Mouse (Mus musculus): ENCODE measurements around the gene Rnf141.

The Rnf141 gene

DNA sequence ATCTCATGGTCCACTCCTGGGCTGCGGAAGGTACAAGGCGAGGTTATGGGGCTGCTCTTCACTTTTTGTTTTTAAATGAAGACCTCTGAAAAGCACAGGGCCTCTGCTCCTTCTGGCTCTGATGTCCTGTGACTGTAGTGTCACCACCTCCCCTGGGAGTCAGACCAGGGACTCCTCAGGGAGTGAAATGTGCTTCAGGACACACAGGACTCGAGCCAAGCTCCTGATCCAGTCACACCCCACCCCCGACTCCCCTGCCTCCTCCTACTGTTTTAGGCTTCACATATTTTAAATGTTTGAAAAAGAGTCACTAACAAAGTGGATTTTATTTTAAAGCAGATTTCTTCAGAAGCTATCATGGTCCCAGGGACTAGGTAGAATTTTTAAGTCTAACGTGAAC lies 32.7 kb downstream of the Rnf141 start:
- no peaks in the 10 kb centered on the region for H3K27me3 ChIP-seq (ENCODE audit: insufficient read depth, low read length)
- no peak overlapping the region for H3K4me3 ChIP-seq (replicated peaks; ENCODE audit: low read length)
- no peak for TF ChIP-seq POU5F1 (IDR thresholded peaks at IDR 0.05; ENCODE audit: borderline replicate concordance, low read length)
- TF ChIP-seq CTCF (conservative IDR thresholded peaks at IDR 0.05; ENCODE audit: low read length): no peak
- no peak for TF ChIP-seq NANOG (IDR thresholded peaks at IDR 0.05; ENCODE audit: borderline replicate concordance, low read length)
- peaks cover 37% of the 10 kb centered on the region for H3K36me3 ChIP-seq (ENCODE audit: insufficient read depth, low read length)
- H3K4me1 ChIP-seq (replicated peaks; ENCODE audit: low read depth, low read length): peaks cover 17% of the 10 kb centered on the region; the same call in 1 of the 2 replicates
- H3K9me3 ChIP-seq (ENCODE audit: low read length): no peaks in the 10 kb centered on the region

DNA sequence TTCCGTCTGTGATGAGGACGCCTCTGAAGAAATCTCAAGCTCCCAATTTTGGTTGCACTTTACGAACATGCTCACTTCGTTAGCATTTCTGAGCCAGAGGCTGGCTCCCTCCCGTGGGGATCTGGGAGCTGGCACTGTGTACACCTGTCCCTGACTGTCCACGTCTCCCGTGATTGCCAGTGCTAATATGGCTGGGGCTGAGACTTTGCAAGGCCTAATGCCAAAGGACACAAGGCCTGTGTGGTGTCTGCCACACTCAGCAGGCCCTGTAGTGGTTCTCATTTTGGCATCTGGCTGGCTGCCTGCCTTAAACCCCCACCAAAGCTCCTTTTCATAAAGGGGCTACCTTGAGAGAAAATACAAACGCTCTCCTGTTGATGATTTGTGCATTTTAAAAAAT lies 33.3 kb downstream of the Rnf141 start:
- Histone ChIP-seq H3K36me3 (ENCODE audit: insufficient read depth, low read length) (peaks cover 37% of the 10 kb centered on the region), H3K9me3 (ENCODE audit: low read length) (no peaks in the 10 kb centered on the region), H3K4me3 (replicated peaks; ENCODE audit: low read length) (no peak overlapping the region), H3K4me1 (replicated peaks; ENCODE audit: low read depth, low read length) (peaks cover 17% of the 10 kb centered on the region; the same call in 1 of the 2 replicates), H3K27me3 (ENCODE audit: insufficient read depth, low read length) (no peaks in the 10 kb centered on the region)
- TF ChIP-seq POU5F1 (IDR thresholded peaks at IDR 0.05; ENCODE audit: borderline replicate concordance, low read length) (no peak), NANOG (IDR thresholded peaks at IDR 0.05; ENCODE audit: borderline replicate concordance, low read length) (no peak), CTCF (conservative IDR thresholded peaks at IDR 0.05; ENCODE audit: low read length) (no peak)

DNA sequence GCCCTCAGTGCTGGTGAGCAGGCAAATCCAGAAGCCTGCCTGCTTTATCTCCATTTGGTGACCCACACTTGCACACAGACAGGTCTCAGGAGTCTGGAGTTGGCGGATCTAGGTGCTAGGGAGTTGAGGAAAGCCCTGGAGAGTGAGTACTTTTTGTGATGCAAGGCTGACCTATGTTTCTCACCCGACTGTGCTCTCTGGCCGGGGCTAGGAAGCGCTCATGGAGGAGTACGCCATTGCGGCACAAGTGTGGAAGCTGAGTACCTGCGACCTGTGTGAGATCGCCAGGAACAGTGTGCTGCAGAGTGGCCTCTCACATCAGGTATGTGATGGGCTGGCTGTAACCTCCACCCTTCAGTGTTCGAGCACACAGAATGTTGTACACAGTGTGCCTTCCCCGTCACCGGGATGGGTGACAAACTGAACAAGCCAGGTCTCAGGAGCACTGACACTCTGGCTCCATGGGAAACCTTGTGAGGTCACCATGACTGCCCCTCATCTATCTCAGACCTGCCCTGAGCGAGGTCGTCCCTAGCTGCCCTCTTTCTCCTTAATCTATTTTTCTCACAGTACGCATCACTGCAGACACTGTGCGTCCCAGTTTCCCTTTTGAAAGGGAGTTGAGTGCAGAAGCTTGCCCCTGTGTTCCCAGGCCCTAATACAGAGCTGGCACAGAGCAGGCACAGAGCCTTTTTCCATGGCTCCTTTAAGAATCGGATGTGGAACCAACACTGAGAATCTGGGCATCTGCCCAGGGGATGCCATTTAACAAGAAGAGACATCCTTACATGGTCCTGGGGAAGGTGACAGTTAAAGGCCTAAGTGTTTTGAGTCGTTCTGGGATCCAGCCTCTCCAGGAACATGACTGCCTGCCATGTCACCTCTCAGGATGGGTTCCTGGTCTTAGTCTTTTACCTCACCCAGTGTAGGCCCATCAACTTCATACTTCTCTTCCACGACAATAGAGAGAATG lies 34.4 kb downstream of the Rnf141 start:
- H3K4me3 ChIP-seq (replicated peaks; ENCODE audit: low read length): peak overlapping the region; percentile 8; the same call in 1 of the 2 replicates
- TF ChIP-seq NANOG (IDR thresholded peaks at IDR 0.05; ENCODE audit: borderline replicate concordance, low read length): no peak
- TF ChIP-seq CTCF (conservative IDR thresholded peaks at IDR 0.05; ENCODE audit: low read length): no peak
- no peak for TF ChIP-seq POU5F1 (IDR thresholded peaks at IDR 0.05; ENCODE audit: borderline replicate concordance, low read length)
- no peaks in the 10 kb centered on the region for H3K9me3 ChIP-seq (ENCODE audit: low read length)
- H3K4me1 ChIP-seq (replicated peaks; ENCODE audit: low read depth, low read length): peaks cover 17% of the 10 kb centered on the region; the same call in 1 of the 2 replicates
- H3K27me3 ChIP-seq (ENCODE audit: insufficient read depth, low read length): no peaks in the 10 kb centered on the region
- H3K36me3 ChIP-seq (ENCODE audit: insufficient read depth, low read length): peaks cover 41% of the 10 kb centered on the region

DNA sequence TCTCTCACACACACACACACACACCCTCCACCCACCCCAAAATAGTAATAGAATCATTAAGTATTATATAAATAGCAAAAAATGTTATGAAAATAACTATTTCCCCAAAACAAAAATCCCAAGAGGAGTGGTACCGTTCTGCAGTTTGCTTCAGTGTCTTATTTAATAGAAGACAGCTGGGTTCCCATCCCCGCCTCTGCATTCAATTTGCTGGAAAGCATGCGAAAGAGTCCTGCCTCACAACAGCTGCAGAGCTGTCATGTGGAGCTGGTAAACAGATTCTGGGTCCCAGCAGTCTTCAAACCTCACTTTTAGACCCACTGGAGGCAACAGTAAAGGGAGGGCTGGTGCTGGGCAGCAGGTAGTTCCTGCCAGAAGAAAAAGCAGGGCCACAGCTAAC lies 35.3 kb downstream of the Rnf141 start:
- no peak for TF ChIP-seq CTCF (conservative IDR thresholded peaks at IDR 0.05; ENCODE audit: low read length)
- TF ChIP-seq POU5F1 (IDR thresholded peaks at IDR 0.05; ENCODE audit: borderline replicate concordance, low read length): no peak
- TF ChIP-seq NANOG (IDR thresholded peaks at IDR 0.05; ENCODE audit: borderline replicate concordance, low read length): no peak

DNA sequence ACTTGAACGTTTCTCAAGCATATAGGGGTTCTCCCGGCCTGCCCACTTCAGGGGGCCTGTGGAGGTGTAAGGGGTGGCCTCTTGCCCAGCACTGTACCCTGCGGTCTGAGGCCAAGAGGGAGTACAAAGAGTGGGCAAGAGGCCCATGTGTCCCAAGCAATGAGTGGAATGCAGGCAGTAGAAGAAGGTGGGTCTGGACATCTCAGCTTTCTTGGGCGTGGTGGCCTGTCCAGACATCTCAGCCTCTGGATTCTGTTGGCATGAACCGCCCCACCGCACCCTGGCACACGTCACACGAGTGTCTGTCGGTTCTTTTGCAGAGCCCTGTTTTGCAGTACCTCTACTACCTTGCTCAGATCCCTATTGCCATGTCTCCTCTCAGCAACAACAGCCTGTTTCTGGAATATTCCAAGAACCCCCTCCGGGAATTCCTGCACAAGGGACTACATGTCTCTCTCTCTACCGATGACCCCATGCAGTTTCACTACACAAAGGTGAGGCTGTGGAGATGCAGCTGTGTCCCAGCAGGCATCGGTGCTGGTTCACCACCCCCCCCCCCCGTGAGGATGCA lies 36.7 kb downstream of the Rnf141 start:
- H3K36me3 ChIP-seq (ENCODE audit: insufficient read depth, low read length): peaks cover 45% of the 10 kb centered on the region
- no peak for TF ChIP-seq POU5F1 (IDR thresholded peaks at IDR 0.05; ENCODE audit: borderline replicate concordance, low read length)
- no peak for TF ChIP-seq CTCF (conservative IDR thresholded peaks at IDR 0.05; ENCODE audit: low read length)
- TF ChIP-seq NANOG (IDR thresholded peaks at IDR 0.05; ENCODE audit: borderline replicate concordance, low read length): no peak
- peaks cover 17% of the 10 kb centered on the region; the same call in 1 of the 2 replicates for H3K4me1 ChIP-seq (replicated peaks; ENCODE audit: low read depth, low read length)
- no peaks in the 10 kb centered on the region for H3K27me3 ChIP-seq (ENCODE audit: insufficient read depth, low read length)
- no peak overlapping the region for H3K4me3 ChIP-seq (replicated peaks; ENCODE audit: low read length)
- H3K9me3 ChIP-seq (ENCODE audit: low read length): no peaks in the 10 kb centered on the region

More for the DNA sequence above, 35.3 kb downstream of the Rnf141 start:
- Histone ChIP-seq H3K9me3 (ENCODE audit: low read length) (no peaks in the 10 kb centered on the region), H3K27me3 (ENCODE audit: insufficient read depth, low read length) (no peaks in the 10 kb centered on the region), H3K4me1 (replicated peaks; ENCODE audit: low read depth, low read length) (peaks cover 17% of the 10 kb centered on the region; the same call in 1 of the 2 replicates), H3K36me3 (ENCODE audit: insufficient read depth, low read length) (peaks cover 46% of the 10 kb centered on the region), H3K4me3 (replicated peaks; ENCODE audit: low read length) (no peak overlapping the region)

DNA sequence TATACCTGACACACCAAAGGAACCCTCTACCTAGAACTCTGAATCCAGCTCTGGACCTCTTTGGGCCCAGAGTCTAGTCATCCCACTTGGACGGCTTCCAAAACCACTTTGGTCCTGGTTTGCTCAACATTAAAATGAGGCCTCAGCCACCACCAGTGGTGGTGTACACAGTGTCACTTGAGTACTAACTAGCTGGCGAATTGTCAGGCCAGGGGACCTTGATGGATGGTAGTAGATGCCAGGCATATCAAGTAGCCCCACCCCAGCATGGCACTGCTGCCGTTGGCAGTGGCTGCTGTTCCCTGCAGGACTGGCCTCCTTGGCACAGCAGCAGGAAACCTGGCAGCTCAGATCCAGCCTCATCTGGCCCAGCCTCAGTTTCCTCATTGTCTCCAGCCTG lies 40.0 kb downstream of the Rnf141 start:
- peaks cover 33% of the 10 kb centered on the region for H3K36me3 ChIP-seq (ENCODE audit: insufficient read depth, low read length)
- H3K4me1 ChIP-seq (replicated peaks; ENCODE audit: low read depth, low read length): peaks cover 15% of the 10 kb centered on the region; the same call in 1 of the 2 replicates
- no peaks in the 10 kb centered on the region for H3K9me3 ChIP-seq (ENCODE audit: low read length)
- TF ChIP-seq CTCF (conservative IDR thresholded peaks at IDR 0.05; ENCODE audit: low read length) (no peak), POU5F1 (IDR thresholded peaks at IDR 0.05; ENCODE audit: borderline replicate concordance, low read length) (no peak), NANOG (IDR thresholded peaks at IDR 0.05; ENCODE audit: borderline replicate concordance, low read length) (no peak)
- no peak overlapping the region for H3K4me3 ChIP-seq (replicated peaks; ENCODE audit: low read length)
- H3K27me3 ChIP-seq (ENCODE audit: insufficient read depth, low read length): no peaks in the 10 kb centered on the region

DNA sequence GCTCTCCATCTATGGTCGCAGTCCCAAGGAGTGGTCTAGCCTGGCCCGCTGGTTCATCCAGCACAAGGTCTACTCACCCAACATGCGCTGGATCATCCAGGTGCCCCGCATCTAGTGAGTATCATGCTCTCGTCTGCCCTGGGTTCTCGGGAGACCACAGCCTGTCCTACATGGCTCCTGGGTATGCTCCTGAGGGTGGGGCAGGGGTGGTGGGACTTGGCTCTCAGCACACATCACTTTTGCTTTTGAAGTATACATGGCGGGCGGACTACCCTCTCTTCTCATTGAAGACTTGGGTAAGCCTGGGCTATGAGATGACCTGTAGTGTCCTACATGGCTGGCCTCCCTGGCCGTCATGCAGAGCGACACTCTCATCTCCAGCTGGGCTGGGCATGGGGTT lies 41.1 kb downstream of the Rnf141 start:
- Histone ChIP-seq H3K4me1 (replicated peaks; ENCODE audit: low read depth, low read length) (peaks cover 11% of the 10 kb centered on the region; the same call in 1 of the 2 replicates), H3K4me3 (replicated peaks; ENCODE audit: low read length) (no peak overlapping the region), H3K36me3 (ENCODE audit: insufficient read depth, low read length) (peaks cover 33% of the 10 kb centered on the region), H3K27me3 (ENCODE audit: insufficient read depth, low read length) (0 out of 2 replicates have a peak, but pooled peaks cover under 1% of the 10 kb centered on the region), H3K9me3 (ENCODE audit: low read length) (no peaks in the 10 kb centered on the region)
- TF ChIP-seq NANOG (IDR thresholded peaks at IDR 0.05; ENCODE audit: borderline replicate concordance, low read length) (no peak), POU5F1 (IDR thresholded peaks at IDR 0.05; ENCODE audit: borderline replicate concordance, low read length) (no peak), CTCF (conservative IDR thresholded peaks at IDR 0.05; ENCODE audit: low read length) (no peak)

DNA sequence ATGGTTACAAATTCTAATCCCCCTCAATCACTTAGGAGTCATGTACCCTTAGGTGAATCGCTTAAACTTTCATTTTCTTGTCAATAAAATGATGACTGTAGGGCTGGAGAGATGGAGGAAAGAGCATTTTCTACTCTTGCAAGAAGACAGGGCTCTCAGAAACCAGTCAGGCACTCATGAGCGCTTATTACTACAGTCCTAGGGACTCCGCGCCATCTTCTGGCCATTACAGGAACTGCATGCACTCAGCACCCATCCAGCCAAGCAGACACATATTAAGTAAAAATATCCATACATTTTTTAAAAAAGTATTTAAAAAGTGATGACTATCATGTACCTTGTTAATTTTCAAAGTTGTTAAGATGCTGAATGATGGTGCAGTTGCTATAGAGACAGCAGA lies 43.2 kb downstream of the Rnf141 start:
- 0 out of 2 replicates have a peak, but pooled peaks cover 3% of the 10 kb centered on the region for H3K27me3 ChIP-seq (ENCODE audit: insufficient read depth, low read length)
- peaks cover 6% of the 10 kb centered on the region; the same call in 1 of the 2 replicates for H3K4me1 ChIP-seq (replicated peaks; ENCODE audit: low read depth, low read length)
- peaks cover 34% of the 10 kb centered on the region for H3K36me3 ChIP-seq (ENCODE audit: insufficient read depth, low read length)
- H3K4me3 ChIP-seq (replicated peaks; ENCODE audit: low read length): no peak overlapping the region
- TF ChIP-seq NANOG (IDR thresholded peaks at IDR 0.05; ENCODE audit: borderline replicate concordance, low read length) (no peak), CTCF (conservative IDR thresholded peaks at IDR 0.05; ENCODE audit: low read length) (peak; percentile 99)
- H3K9me3 ChIP-seq (ENCODE audit: low read length): no peaks in the 10 kb centered on the region
